Mouse (Mus musculus): Measurements from ENCODE around the gene Ccl6.

The Ccl6 gene

GRCm38 (mm10) chr11:83592853-83593252, at the start of gene Ccl6:
Ccl6 (minus strand) TSS chr11:83593087.
- no peak for DNase-seq (ENCODE audit: extremely low read depth, low read depth)

- no peak for DNase-seq (ENCODE audit: extremely low read depth, low read depth)
Measured at GRCm38 (mm10) chr11:83641216-83641615, 48.3 kb upstream of the Ccl6 start.

- no peak for DNase-seq (ENCODE audit: extremely low read depth, low read depth)
Measured at GRCm38 (mm10) chr11:83640141-83640540, 47.3 kb upstream of the Ccl6 start.

DNA sequence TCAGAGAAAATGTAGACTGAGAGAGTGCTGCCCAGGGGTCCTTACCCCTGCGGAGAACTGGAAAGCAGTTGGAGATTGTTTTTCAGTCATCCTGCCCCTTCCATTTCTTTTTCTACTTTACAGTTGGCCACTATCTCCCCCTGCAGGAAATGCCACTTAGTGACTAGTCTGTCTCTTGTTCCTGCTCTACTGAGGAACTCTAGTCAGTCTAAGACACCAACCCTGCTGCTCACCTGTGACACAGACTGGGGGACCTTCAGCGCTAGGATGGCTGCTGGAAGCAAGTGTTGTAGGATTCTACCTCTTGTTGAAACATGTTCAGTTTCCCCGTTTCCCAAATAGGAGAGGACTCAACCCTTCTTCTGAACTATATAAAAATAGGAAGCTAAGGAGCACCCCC, 46.6 kb upstream of the Ccl6 start:
- DNase-seq (ENCODE audit: extremely low read depth, low read depth): peak; percentile 13

DNA sequence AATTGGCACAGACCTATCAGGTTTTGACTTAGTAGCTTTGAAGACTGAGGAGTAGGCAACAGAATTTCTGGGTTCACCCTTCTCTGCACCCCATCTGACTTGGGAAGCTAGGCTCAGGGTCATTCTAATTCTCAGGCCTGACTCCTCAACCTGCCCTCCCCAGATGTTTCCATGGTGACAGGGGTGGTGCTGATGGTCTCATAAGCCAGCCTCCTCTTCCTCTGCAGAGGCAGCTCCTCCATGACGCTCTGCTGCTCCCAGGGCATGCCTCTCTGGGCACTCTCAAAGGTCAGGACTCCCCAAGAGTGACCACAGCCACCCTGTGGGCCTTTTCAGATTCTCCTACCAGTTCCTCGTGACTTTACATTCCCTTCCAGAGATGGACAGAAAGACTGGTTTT, 46.0 kb upstream of the Ccl6 start:
- DNase-seq (ENCODE audit: extremely low read depth, low read depth): no peak

DNA sequence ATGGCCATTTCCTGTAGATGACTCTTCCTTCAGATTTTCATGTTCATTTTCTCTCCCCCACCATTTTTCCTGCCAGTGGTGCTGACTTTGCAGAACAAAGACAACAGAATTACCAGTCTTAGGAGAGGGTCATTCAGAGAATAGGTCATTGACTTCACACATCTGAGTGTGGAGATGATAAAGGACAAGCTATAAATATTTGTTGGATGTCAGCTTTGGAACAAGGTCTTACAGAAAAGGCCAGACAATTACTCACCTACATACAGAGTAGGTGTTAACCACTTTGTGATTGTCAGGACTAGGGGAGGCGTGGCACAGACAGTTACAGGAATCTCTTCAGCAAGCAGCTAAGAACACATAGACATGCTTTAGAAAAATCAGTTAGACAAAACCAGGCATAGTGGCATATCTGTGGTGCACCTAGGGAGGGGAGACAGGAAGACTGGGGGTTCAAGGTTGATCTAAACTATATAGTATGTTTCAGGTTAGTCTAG, 43.9 kb upstream of the Ccl6 start:
- DNase-seq (ENCODE audit: extremely low read depth, low read depth): no peak

DNA sequence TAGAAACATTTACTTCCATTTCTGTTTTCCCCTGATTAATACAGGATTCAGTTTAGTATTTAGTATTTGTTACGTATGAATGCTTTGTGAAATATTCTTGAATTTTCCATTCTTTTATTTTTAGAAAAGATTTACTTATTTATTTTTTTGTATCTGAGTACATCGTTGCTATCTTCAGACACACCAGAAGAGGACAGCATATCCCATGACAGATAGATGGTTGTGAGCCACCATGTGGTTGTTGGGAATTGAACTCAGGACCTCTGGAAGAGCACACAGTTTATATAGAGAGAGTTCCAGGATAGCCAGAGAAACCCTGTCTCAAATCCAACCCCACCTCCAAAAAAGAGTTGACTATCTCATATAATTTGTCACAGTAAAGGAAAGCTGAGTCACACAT, 42.0 kb upstream of the Ccl6 start:
- no peak for DNase-seq (ENCODE audit: extremely low read depth, low read depth)

- DNase-seq (ENCODE audit: extremely low read depth, low read depth): no peak
Measured at GRCm38 (mm10) chr11:83634425-83634824, 41.5 kb upstream of the Ccl6 start.

GRCm38 (mm10) chr11:83632744-83633143, 39.9 kb upstream of the Ccl6 start:
- no peak for DNase-seq (ENCODE audit: extremely low read depth, low read depth)

DNA sequence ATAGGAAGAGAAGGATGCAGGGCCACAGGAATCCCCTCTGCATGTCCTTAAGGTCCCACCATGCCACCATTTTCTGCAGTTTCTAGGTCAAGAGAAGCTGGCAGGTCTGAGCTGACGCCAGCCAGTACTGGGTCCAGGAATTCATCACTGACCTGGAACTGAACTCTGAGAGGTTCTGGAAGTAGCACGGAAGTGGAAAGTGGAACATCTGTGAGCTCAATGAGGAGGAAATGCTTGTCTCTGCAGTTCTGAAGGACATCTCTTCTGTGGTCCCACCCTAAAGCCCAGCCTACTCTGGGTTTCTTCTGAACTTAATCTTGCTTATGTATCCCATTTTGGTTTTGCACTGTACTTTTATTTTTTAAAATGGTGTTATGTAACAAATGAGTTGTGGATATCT, 38.2 kb upstream of the Ccl6 start:
- no peak for DNase-seq (ENCODE audit: extremely low read depth, low read depth)

GRCm38 (mm10) chr11:83630630-83631029, 37.7 kb upstream of the Ccl6 start:
- no peak for DNase-seq (ENCODE audit: extremely low read depth, low read depth)

DNA sequence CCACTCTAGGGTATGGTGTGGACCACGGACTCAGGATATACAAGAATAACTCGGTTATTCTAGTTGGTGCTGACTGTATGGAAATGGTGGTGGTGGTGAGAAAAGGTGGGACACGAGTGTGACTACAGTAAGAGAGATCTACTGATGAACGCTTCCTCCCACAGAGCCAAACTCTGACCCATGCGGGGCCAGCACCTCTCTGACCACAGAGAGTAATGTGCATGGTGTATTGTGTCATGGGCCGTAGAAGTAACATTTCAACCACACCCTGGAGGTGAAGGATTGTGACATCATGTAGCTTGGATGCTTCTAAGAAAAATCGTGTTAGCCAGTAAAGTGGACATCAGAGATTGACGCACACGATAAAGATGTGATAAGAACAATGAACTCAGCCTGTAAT, 35.9 kb upstream of the Ccl6 start:
- no peak for DNase-seq (ENCODE audit: extremely low read depth, low read depth)

GRCm38 (mm10) chr11:83623586-83623985, 30.7 kb upstream of the Ccl6 start:
- no peak for DNase-seq (ENCODE audit: extremely low read depth, low read depth)

- DNase-seq (ENCODE audit: extremely low read depth, low read depth): peak; percentile 11
Measured at GRCm38 (mm10) chr11:83619037-83619436, 26.1 kb upstream of the Ccl6 start.

DNA sequence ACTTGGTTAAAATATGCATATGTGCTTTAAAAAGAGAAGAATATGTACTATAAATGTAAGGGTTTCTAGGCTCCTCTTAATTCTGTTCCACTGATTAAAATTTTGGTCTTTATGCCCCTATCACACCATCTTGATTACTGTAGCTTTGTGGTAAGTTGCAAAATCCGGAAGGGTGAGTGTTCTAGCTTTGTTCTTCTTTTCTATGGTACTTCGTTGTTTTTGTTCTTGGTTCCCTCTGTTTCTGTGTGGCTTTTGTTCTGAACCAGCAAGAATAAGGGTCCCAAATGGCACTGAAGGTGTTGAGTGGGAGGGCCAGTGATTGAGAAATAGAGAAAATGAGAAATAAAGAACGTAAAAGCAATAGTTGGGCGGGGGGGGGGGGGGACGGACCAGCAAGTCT, 25.4 kb upstream of the Ccl6 start:
- DNase-seq (ENCODE audit: extremely low read depth, low read depth): no peak

GRCm38 (mm10) chr11:83616586-83616985, 23.7 kb upstream of the Ccl6 start:
- DNase-seq (ENCODE audit: extremely low read depth, low read depth): no peak

DNA sequence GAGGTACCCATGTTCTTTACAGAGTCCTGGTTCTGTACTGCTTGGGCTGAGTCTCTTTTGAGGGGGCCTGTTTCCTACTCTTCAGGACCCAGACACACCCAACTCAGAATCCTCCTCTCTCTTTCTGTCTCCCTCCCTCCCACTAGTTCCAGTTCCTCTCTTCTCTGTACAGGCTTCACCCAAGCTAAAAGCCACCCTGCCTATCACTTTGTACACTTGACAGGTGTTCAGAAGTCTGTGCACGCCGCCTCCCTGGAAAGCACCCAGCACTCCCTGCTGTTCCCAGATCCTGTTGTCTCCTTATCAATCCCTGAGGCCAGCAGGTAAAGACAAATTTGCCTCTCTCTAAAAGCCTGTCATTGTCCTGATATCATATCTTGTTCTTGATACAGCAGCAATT, 18.0 kb upstream of the Ccl6 start:
- no peak for DNase-seq (ENCODE audit: extremely low read depth, low read depth)

DNA sequence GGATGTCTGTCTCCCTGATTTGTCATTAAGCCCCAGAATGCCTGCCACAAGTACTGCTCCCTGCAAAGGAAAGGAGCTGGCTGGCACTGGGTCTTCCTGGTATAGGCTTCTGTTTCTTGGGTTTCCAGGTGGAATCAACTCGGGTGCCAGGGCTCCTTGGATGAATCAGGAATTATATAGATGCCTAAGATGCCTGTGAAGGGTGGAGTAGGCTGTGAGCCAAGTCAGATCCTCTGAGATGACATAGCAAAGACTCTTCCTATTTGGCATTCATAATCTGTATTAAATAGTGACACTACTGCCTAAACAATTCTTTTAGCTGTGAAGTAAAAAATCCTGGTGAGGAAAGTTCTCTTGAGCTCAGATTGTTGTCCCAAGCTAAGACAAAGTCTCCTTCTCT, 13.5 kb upstream of the Ccl6 start:
- no peak for DNase-seq (ENCODE audit: extremely low read depth, low read depth)

GRCm38 (mm10) chr11:83605535-83605934, 12.6 kb upstream of the Ccl6 start:
- no peak for DNase-seq (ENCODE audit: extremely low read depth, low read depth)

- no peak for DNase-seq (ENCODE audit: extremely low read depth, low read depth)
Measured at GRCm38 (mm10) chr11:83604698-83605097, 11.8 kb upstream of the Ccl6 start.

- DNase-seq (ENCODE audit: extremely low read depth, low read depth): no peak
Measured at GRCm38 (mm10) chr11:83603399-83603798, 10.5 kb upstream of the Ccl6 start.

GRCm38 (mm10) chr11:83600576-83600975, 7.7 kb upstream of the Ccl6 start:
- no peak for DNase-seq (ENCODE audit: extremely low read depth, low read depth)

DNA sequence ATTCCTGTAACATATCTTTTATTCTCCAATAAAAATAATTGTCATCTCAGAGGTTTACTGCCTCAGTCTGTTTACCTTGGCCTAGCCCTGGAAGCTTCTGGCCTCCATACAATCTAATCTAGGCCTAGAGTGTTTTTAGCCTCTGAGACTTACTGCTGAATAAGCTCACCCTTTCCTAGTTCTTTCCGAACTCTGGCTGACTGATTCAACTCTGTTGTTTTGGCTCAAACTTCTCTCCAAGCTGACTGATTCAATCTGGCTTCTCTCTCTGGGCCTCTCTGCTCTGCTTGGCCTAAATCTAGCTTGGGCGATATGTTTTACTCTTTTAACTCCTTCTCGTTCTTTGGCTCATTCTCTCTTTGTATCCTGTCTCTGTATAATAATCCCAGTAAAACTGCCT, 6.1 kb upstream of the Ccl6 start:
- DNase-seq (ENCODE audit: extremely low read depth, low read depth): no peak

GRCm38 (mm10) chr11:83598207-83598837, 5.4 kb upstream of the Ccl6 start:
- DNase-seq (ENCODE audit: extremely low read depth, low read depth): no peak
